ENCODE assay signal across 9 mouse cellular contexts in genomic region chr2:84890045-84890340, GRCm38 (mm10). TPM values are rescaled to one million over a fixed set of nuclear protein-coding genes. Genes with fewer than 3 reads are reported as not detected.
DNase-seq lines count a peak whose midpoint lies in the region; ATAC-seq and TF ChIP-seq lines count a peak whose summit lies in the region.
"Had no signal": no experiment of that assay in that cellular context is flagged by ENCODE, and none has a peak within 500 bp of the region (broad histone marks: within the 10 kb centered on the region; RNA-seq: fewer than 3 reads in every experiment).

No protein-coding gene starts in this region.

- intact Hi-C loops in gastrocnemius, postnatal 36 days (cut with DNase I), result no loop called here

- no peak overlapping the region for H3K9ac ChIP-seq in liver, embryonic 16.5 days (ENCODE audit: low read depth, low read length)
- H3K9ac ChIP-seq: neural tube, embryonic 13.5 days had no signal

- H3K27me3 ChIP-seq in cerebellum, adult 2 months (ENCODE audit: control insufficient read depth, insufficient read depth, low read length), result peaks cover 5% of the 10 kb centered on the region
- H3K27me3 ChIP-seq in liver, embryonic 16.5 days (ENCODE audit: control insufficient read depth, insufficient read depth, low read depth, low read length), result peaks cover 74% of the 10 kb centered on the region

- no peak overlapping the region for H3K4me3 ChIP-seq in cerebellum, adult 2 months (replicated peaks; ENCODE audit: insufficient read depth, low read depth, low read length)
- H3K4me3 ChIP-seq in liver, embryonic 16.5 days (ENCODE audit: low read depth, low read length), result no peak overlapping the region

- TF ChIP-seq POLR2A in cerebellum, adult 2 months (IDR thresholded peaks at IDR 0.05; ENCODE audit: borderline replicate concordance, insufficient read depth, low read length), result no peak

- peak; percentile 82 for TF ChIP-seq CTCF in cerebellum, adult 2 months (IDR thresholded peaks at IDR 0.05; ENCODE audit: borderline replicate concordance, insufficient read depth, low read depth, low read length)

- H3K9me3 ChIP-seq in liver, embryonic 16.5 days (replicated peaks; ENCODE audit: control insufficient read depth, low read length), result no peaks in the 10 kb centered on the region
- H3K9me3 ChIP-seq: neural tube, embryonic 13.5 days had no signal

- no peak overlapping the region for H3K4me2 ChIP-seq in liver, embryonic 16.5 days (ENCODE audit: low read depth, low read length)

- no peak overlapping the region for H3K27ac ChIP-seq in cerebellum, adult 2 months (ENCODE audit: insufficient read depth, low read length)
- no peak overlapping the region for H3K27ac ChIP-seq in liver, embryonic 16.5 days (ENCODE audit: low read length)
- H3K27ac ChIP-seq: neural tube, embryonic 13.5 days had no signal

- DNase-seq in 3T3-L1 (ENCODE audit: low read depth, low spot score) (peak; percentile 92), MEL-GATA-1-ER (ENCODE audit: extremely low read depth, low read depth) (peak; percentile 57)
- DNase-seq in cerebellum, adult 2 months, result peak; percentile 73 to 78
- DNase-seq in gastrocnemius, postnatal 36 days, result peak; percentile 74 to 76
- DNase-seq in kidney, adult 18-20 months, result peak; percentile 85
- DNase-seq in ovary, postnatal 14 days (ENCODE audit: low spot score), result peak; percentile 75
- DNase-seq in thymus, postnatal 14 days, result peak; percentile 75

- 0% methylated on average over 5 of the region's 5 CpGs for WGBS in cerebellum, adult 2 months
- WGBS in liver, embryonic 16.5 days (ENCODE audit: insufficient replicate concordance), result under 1% methylated on average over 5 of the region's 5 CpGs

- H3K36me3 ChIP-seq in liver, embryonic 16.5 days (ENCODE audit: control insufficient read depth, insufficient read depth), result no peaks in the 10 kb centered on the region
- H3K36me3 ChIP-seq: neural tube, embryonic 13.5 days had no signal

- peak; percentile 49 for ATAC-seq in liver, embryonic 16.5 days (ENCODE audit: low read depth)

- H3K4me1 ChIP-seq in cerebellum, adult 2 months (ENCODE audit: control insufficient read depth, insufficient read depth, low read length), result no peaks in the 10 kb centered on the region
- peaks cover 27% of the 10 kb centered on the region for H3K4me1 ChIP-seq in liver, embryonic 16.5 days (ENCODE audit: control insufficient read depth, low read depth, low read length)

RNA-seq across cellular contexts. Expression of gene Rtn4rl2, which starts 3.5 kb away (rescaled TPM):
- polyA plus RNA-seq in cerebellum, adult 2 months (2012; rRNA removed), result 1.2 and 1.7 TPM in 2 replicates
- under 1 TPM; 0.20 to 0.26 TPM for total RNA-seq in gastrocnemius, postnatal 36 days (2021)
- polyA plus RNA-seq in liver, embryonic 16.5 days (2015; fragmentation: Nextera tagmentation; extraction: Ambion mirVana), result not detected in 2 replicates

RNA-seq across cellular contexts. Expression of gene Slc43a3, which starts 46.4 kb away (rescaled TPM):
- polyA plus RNA-seq in cerebellum, adult 2 months (2012; rRNA removed), result 0.82 and 1.3 TPM in 2 replicates
- total RNA-seq in gastrocnemius, postnatal 36 days (2021), result 10 to 100 TPM; 17.9 to 30.2 TPM
- polyA plus RNA-seq in liver, embryonic 16.5 days (2015; fragmentation: Nextera tagmentation; extraction: Ambion mirVana), result 100 and 103 TPM in 2 replicates

RNA-seq across cellular contexts. Expression of gene Slc43a1, which starts 51.3 kb away (rescaled TPM):
- 0.25 and 0.43 TPM in 2 replicates for polyA plus RNA-seq in cerebellum, adult 2 months (2012; rRNA removed)
- 10 to 100 TPM in 1 of 2 experiments, 1 to 10 TPM in 1; 7.6 to 19.2 TPM for total RNA-seq in gastrocnemius, postnatal 36 days (2021)
- polyA plus RNA-seq in liver, embryonic 16.5 days (2015; fragmentation: Nextera tagmentation; extraction: Ambion mirVana), result 185 and 205 TPM in 2 replicates

Comparison
In these comparisons a context has a peak if more than half of its experiments do, and no peak if none do; other contexts are left out.
1. RNA of gene Slc43a3, which starts 46.4 kb away (polyA plus RNA-seq): 100 to 103 TPM in liver, embryonic 16.5 days; 0.82 to 1.3 TPM in cerebellum, adult 2 months; every median in the first group is over 10 times any median in the second.
2. RNA of gene Slc43a1, which starts 51.3 kb away (polyA plus RNA-seq): 185 to 205 TPM in liver, embryonic 16.5 days; 0.25 to 0.43 TPM in cerebellum, adult 2 months; every median in the first group is over 100 times any median in the second.
3. Peak in every context shown above with its lines, with median percentiles within 50 percentile points of each other: DNase-seq.